Comparison of ENCODE assay signal across 13 mouse cellular contexts in the genomic region with DNA sequence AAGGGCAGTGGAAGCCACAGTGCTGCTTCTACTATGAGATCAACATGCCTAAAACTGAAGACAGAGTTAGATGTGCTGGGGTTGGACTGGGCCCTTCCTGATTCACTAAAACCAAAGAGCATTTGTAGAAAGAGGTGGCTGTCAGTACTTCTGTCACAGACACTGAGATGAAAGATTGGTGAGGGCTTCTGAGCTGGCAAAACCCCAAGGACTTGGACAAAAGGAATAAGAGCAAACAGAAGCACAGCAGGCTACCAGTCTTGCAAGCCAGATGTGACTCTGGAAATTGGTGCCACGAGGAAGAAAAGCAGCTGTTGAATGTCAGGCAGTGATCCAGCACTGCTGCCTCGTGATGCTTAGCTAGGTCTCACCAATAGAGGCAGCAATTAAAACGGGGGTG. TPM values are rescaled to one million over a fixed set of nuclear protein-coding genes. Genes with fewer than 3 reads are reported as not detected.
A peak's percentile ranks its signal among the peaks of the same experiment; 100 is the strongest.
DNase-seq lines count a peak whose midpoint lies in the region; ATAC-seq lines count a peak whose summit lies in the region.
"Had no signal": no experiment of that assay in that cellular context is flagged by ENCODE, and none has a peak within 500 bp of the region (broad histone marks: within the 10 kb centered on the region; RNA-seq: fewer than 3 reads in every experiment).

No protein-coding gene starts in this region.

- no peak overlapping the region for H3K27ac ChIP-seq in kidney, embryonic 14.5 days (ENCODE audit: low read depth, low read length)
- H3K27ac ChIP-seq in lung, embryonic 16.5 days (ENCODE audit: low read length), result peak overlapping the region; percentile 34
- H3K27ac ChIP-seq: hindbrain, embryonic 13.5 days; limb, embryonic 13.5 days had no signal

- H3K9me3 ChIP-seq in kidney, embryonic 14.5 days (ENCODE audit: control insufficient read depth, low read length), result no peaks in the 10 kb centered on the region
- 0 out of 2 replicates have a peak, but pooled peaks cover 3% of the 10 kb centered on the region for H3K9me3 ChIP-seq in lung, embryonic 16.5 days (ENCODE audit: control insufficient read depth, low read length)

- no peak overlapping the region for H3K4me3 ChIP-seq in kidney, embryonic 14.5 days (ENCODE audit: low read length)
- no peak overlapping the region for H3K4me3 ChIP-seq in lung, embryonic 16.5 days (ENCODE audit: low read length)
- H3K4me3 ChIP-seq: hindbrain, embryonic 13.5 days; limb, embryonic 13.5 days had no signal

- intact Hi-C loops in heart, postnatal 25 days (cut with DNase I), result no loop called here
- intact Hi-C loops in left cerebral cortex, postnatal 36 days (cut with DNase I), result no loop called here

- ATAC-seq in kidney, embryonic 14.5 days (ENCODE audit: low FRiP score, low TSS enrichment), result no peak
- peak; percentile 79 for ATAC-seq in lung, embryonic 16.5 days (ENCODE audit: low read depth)

- no peaks in the 10 kb centered on the region for H3K27me3 ChIP-seq in kidney, embryonic 14.5 days (ENCODE audit: control insufficient read depth, insufficient read depth, low read length)
- H3K27me3 ChIP-seq in lung, embryonic 16.5 days (ENCODE audit: control insufficient read depth, insufficient read depth, low read depth, low read length), result no peaks in the 10 kb centered on the region
- H3K27me3 ChIP-seq: hindbrain, embryonic 13.5 days; limb, embryonic 13.5 days had no signal

- WGBS in kidney, embryonic 14.5 days, result 16% methylated on average over 3 of the region's 3 CpGs
- WGBS in lung, embryonic 16.5 days, result 20% methylated on average over 3 of the region's 3 CpGs

- no peak overlapping the region for H3K4me2 ChIP-seq in kidney, embryonic 14.5 days (replicated peaks; ENCODE audit: low read depth, low read length)
- no peak overlapping the region for H3K4me2 ChIP-seq in lung, embryonic 16.5 days (ENCODE audit: low read depth, low read length)
- H3K4me2 ChIP-seq: hindbrain, embryonic 13.5 days; limb, embryonic 13.5 days had no signal

- no peaks in the 10 kb centered on the region for H3K4me1 ChIP-seq in kidney, embryonic 14.5 days (ENCODE audit: control insufficient read depth, insufficient read depth, low read length)
- H3K4me1 ChIP-seq in lung, embryonic 16.5 days (replicated peaks; ENCODE audit: control insufficient read depth, insufficient read depth, low read length), result peaks cover 3% of the 10 kb centered on the region
- H3K4me1 ChIP-seq: hindbrain, embryonic 13.5 days; limb, embryonic 13.5 days had no signal

- H3K36me3 ChIP-seq in kidney, embryonic 14.5 days (ENCODE audit: control insufficient read depth, insufficient read depth, low read length), result no peaks in the 10 kb centered on the region
- H3K36me3 ChIP-seq in lung, embryonic 16.5 days (ENCODE audit: control insufficient read depth, insufficient read depth, low read length), result no peaks in the 10 kb centered on the region
- H3K36me3 ChIP-seq: hindbrain, embryonic 13.5 days; limb, embryonic 13.5 days had no signal

- DNase-seq in kidney, adult 18-20 months, result peak; percentile 27
- peak; percentile 23 for DNase-seq in brain, adult 2 months (ENCODE audit: low read depth, low spot score)
- DNase-seq in heart, postnatal 25 days (ENCODE audit: low spot score), result peak; percentile 26
- no peak for DNase-seq in cerebellum, adult 9-10 months
- DNase-seq in left cerebral cortex, postnatal 36 days (ENCODE audit: low spot score in 2 of 2), result no peak
- no peak for DNase-seq in cerebellum, adult 11-12 months
- DNase-seq: cerebellum, adult 8-10 months; gastrocnemius, postnatal 36 days had no signal

- no peak overlapping the region for H3K9ac ChIP-seq in kidney, embryonic 14.5 days (ENCODE audit: low read depth, low read length)
- H3K9ac ChIP-seq in lung, embryonic 16.5 days (ENCODE audit: low read length), result no peak overlapping the region
- H3K9ac ChIP-seq: hindbrain, embryonic 13.5 days; limb, embryonic 13.5 days had no signal

RNA-seq across cellular contexts. Expression of gene Fmod, which starts 48.2 kb away (rescaled TPM):
- polyA plus RNA-seq in kidney, embryonic 14.5 days (2014; fragmentation: Nextera tagmentation; extraction: Ambion mirVana), result 1.7 and 4.0 TPM in 2 replicates
- 10 to 100 TPM; 11.6 to 12.1 TPM for total RNA-seq in heart, postnatal 25 days (2021)
- polyA plus RNA-seq in lung, embryonic 16.5 days (2015; fragmentation: Nextera tagmentation; extraction: Ambion mirVana), result 159 and 191 TPM in 2 replicates
- total RNA-seq in left cerebral cortex, postnatal 36 days (2021), result 10 to 100 TPM; 12.7 to 22.2 TPM
- total RNA-seq: megakaryocyte progenitor cell, adult 5-6 weeks had no signal

Comparison
In these comparisons a context has a peak if more than half of its experiments do, and no peak if none do; other contexts are left out.
1. DNase-seq: peak in kidney, adult 18-20 months (single experiment), brain, adult 2 months (single experiment) and heart, postnatal 25 days (single experiment); none in cerebellum, adult 9-10 months (single experiment), left cerebral cortex, postnatal 36 days (0 of 2) and cerebellum, adult 11-12 months (single experiment).